Mouse (Mus musculus): Measurements from ENCODE around the gene Gamt. TPM values are rescaled to one million over a fixed set of nuclear protein-coding genes. Genes with fewer than 3 reads are reported as not detected.

Gamt gene
- 10 to 100 TPM; 25.9 to 26.0 TPM for total RNA-seq (2021)

DNA sequence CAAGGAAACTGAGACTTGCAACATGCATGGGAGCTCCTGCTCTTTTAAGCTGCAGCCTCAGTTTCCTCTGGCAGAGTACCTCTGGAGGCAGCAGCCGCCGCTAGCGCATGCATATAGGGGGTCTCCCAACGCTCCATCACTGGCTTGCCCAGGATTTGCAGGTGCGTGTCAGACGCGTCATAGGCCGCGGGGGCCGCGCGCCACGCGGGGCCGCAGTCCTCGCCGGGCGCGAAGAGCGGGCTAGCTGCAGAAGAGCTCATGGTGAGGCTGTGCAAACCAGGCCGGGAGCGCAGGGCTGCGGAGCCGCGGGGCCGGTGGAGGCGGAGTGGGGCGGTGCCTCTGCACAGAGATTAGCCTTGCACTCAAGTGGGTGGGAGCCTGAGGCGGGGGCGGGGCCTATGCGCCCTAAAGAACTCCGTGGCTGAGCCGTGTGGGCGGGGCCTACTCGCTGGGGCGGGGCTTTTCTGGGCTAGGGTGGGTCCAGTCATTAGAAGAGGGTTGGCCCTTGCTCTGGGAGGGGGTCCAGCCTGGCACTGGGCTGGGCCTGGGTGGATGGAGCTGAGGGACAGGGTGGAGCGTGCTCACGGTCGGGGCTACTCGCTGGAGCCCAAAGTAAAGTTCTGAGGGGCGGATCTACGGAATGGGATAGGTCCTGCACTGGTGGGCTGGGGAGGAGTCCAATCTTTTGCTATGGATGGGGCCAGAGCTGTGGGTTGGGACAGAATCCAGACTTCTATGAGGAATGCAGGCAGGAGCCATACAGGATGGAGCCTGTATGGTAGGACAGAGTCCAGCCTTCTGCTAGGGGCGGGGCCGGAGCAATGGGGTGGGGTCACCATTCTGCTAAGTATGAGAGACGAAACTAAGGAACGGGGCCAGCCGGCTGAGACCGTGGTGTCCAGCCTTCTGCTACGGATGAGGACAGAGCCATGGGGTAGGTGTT lies at the start of gene Gamt, which contains the start of gene Dazap1:
Gene Gamt, minus strand, starts transcription at position 371 of the 943 bp plus-strand sequence.
Gene Dazap1, plus strand, starts transcription at position 845 of the 943 bp plus-strand sequence.
- intact Hi-C loops (cut with DNase I) = no loop called here
- DNase-seq (ENCODE audit: extremely low spot score in 1 of 2, low spot score in 2 of 2) = peak; percentile 90 to 96

GRCm38 (mm10) chr10:80304862-80305261 lies 44.0 kb upstream of the Gamt start:
- no peak for DNase-seq (ENCODE audit: extremely low spot score in 1 of 2, low spot score in 2 of 2)
- intact Hi-C loops (cut with DNase I) = no loop called here

- DNase-seq (ENCODE audit: extremely low spot score in 1 of 2, low spot score in 2 of 2) = no peak
- intact Hi-C loops (cut with DNase I) = no loop called here
Measured at GRCm38 (mm10) chr10:80304458-80304857, 43.6 kb upstream of the Gamt start.

GRCm38 (mm10) chr10:80302471-80302881 lies 41.7 kb upstream of the Gamt start:
- peak; percentile 69 to 90 for DNase-seq (ENCODE audit: extremely low spot score in 1 of 2, low spot score in 2 of 2)
- intact Hi-C loops (cut with DNase I) = no loop called here

DNA sequence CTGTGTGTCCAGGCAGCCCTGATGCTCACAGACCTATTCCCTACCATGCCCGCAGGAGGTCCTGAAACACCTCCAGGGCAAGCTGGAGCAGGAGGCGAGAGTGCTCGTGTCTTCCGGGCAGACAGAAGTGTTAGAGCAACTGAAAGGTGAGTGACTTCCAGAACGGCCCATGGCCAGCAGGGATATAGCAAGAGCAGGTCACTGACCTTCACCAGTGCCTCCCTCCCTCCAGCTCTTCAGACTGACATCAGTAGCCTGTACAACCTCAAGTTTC lies 41.2 kb upstream of the Gamt start:
- intact Hi-C loops (cut with DNase I) = no loop called here
- no peak for DNase-seq (ENCODE audit: extremely low spot score in 1 of 2, low spot score in 2 of 2)

GRCm38 (mm10) chr10:80301256-80302081 lies 40.7 kb upstream of the Gamt start:
- intact Hi-C loops (cut with DNase I) = no loop called here
- DNase-seq (ENCODE audit: extremely low spot score in 1 of 2, low spot score in 2 of 2) = peak in 1 of 2 experiments; percentile 4

- intact Hi-C loops (cut with DNase I) = no loop called here
- DNase-seq (ENCODE audit: extremely low spot score in 1 of 2, low spot score in 2 of 2) = peak in 1 of 2 experiments; percentile 66
Measured at GRCm38 (mm10) chr10:80300672-80301181, 39.9 kb upstream of the Gamt start.

DNA sequence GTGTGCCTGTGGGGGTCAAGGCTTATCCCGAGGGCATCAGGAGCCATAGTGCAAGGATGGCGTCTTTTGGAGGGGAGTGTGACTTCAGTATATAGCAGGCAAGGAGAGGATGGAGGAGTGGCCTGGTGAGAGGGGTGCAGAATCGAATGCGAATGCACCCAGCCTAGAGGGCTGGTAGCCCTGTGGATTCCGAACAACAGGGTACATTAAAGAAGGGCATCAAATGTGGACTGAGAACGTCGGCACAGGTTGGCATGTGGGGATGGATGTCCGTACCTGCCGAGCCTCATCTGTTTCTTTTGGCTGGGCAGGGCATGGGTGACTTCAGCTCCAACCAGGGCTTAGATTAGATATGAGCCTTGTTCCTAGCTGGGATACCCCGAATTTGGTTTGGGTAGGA lies 39.0 kb upstream of the Gamt start:
- DNase-seq (ENCODE audit: extremely low spot score in 1 of 2, low spot score in 2 of 2) = no peak
- intact Hi-C loops (cut with DNase I) = no loop called here

GRCm38 (mm10) chr10:80299301-80299700 lies 38.5 kb upstream of the Gamt start:
- intact Hi-C loops (cut with DNase I) = no loop called here
- DNase-seq (ENCODE audit: extremely low spot score in 1 of 2, low spot score in 2 of 2) = no peak

- intact Hi-C loops (cut with DNase I) = no loop called here
- peak; percentile 92 to 94 for DNase-seq (ENCODE audit: extremely low spot score in 1 of 2, low spot score in 2 of 2)
Measured at GRCm38 (mm10) chr10:80298571-80299281, 37.9 kb upstream of the Gamt start.

GRCm38 (mm10) chr10:80297526-80298133 lies 36.8 kb upstream of the Gamt start:
- intact Hi-C loops (cut with DNase I) = no loop called here
- DNase-seq (ENCODE audit: extremely low spot score in 1 of 2, low spot score in 2 of 2) = no peak

- DNase-seq (ENCODE audit: extremely low spot score in 1 of 2, low spot score in 2 of 2) = no peak
- intact Hi-C loops (cut with DNase I) = no loop called here
Measured at GRCm38 (mm10) chr10:80296824-80297223, 36.0 kb upstream of the Gamt start.

- intact Hi-C loops (cut with DNase I) = no loop called here
- peak; percentile 79 to 83 for DNase-seq (ENCODE audit: extremely low spot score in 1 of 2, low spot score in 2 of 2)
Measured at GRCm38 (mm10) chr10:80295618-80296425, 35.0 kb upstream of the Gamt start, which contains the start of gene Apc2. TSS of gene Apc2 (plus strand) at chr10:80295977.

DNA sequence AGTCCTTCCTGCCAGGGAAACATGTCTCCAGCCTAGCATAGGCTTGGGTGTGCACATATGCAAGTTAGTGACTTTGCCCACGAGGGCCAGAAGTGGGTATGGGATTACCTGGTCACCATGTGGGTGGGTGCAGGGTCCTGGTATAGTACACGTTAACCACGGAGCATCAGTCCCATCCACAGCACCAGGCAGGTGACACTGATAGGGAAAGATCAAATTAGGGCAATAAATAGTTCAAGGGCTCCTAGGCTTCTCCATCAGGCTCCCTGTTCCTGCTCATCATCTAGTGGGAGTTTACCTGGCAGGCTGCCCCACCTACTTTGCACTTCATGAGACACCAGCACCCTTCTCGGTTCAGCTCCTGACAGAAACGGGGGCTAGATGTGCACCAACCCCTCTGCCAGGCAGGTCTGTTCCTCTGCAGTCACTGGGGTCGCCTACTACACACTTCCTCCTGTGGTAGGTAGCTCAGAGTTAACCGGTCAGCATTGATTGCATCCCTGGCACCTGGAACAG lies 34.0 kb upstream of the Gamt start:
- intact Hi-C loops (cut with DNase I) = no loop called here
- no peak for DNase-seq (ENCODE audit: extremely low spot score in 1 of 2, low spot score in 2 of 2)

DNA sequence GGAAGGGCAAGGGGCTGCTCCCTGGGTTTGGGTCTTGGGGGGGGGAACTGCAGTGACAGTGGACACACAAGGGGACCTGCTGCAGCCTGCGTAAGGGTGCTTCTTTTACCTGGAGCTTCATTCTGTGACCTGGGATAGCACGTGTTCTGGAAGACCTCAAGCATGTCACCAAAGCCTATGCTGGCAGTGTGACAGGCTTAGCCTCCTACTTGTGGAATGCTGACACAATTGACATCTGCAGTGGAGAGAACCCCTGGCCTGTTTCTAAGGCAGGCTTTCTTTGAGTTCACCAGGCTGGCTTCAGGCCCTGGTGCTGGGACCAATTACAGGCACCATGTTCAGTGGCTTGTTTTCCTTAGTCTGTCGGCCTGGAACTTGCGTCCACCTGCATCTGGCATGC lies 33.5 kb upstream of the Gamt start:
- intact Hi-C loops (cut with DNase I) = no loop called here
- no peak for DNase-seq (ENCODE audit: extremely low spot score in 1 of 2, low spot score in 2 of 2)

DNA sequence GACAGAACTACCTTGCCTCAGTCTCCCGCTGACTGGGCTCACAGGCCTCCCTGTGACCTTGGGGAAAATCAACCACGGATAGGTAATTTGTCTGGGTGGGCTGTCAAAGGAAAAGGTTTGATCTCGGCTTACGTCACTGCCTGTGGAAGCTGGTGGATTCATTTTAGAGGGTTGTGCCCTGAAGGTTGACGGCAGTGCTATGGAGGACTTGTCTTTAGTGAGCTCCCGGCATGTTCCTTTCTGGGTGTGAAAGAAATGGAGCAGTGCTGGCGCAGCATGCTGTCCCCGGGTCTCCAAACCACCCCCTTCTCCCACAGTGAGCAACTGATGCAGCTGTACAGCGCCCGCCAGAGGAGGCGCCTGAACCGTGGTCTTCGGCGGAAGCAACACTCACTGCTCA lies 32.5 kb upstream of the Gamt start:
- DNase-seq (ENCODE audit: extremely low spot score in 1 of 2, low spot score in 2 of 2) = no peak
- intact Hi-C loops (cut with DNase I) = no loop called here

- DNase-seq (ENCODE audit: extremely low spot score in 1 of 2, low spot score in 2 of 2) = peak; percentile 92 to 99
- intact Hi-C loops (cut with DNase I) = no loop called here
Measured at GRCm38 (mm10) chr10:80292251-80293146, 31.7 kb upstream of the Gamt start, which contains the start of gene Rps15. TSS of gene Rps15 (plus strand) at chr10:80292453.

Measured in left cerebral cortex, postnatal 10 days (tissue).